8 mouse cellular contexts compared by ENCODE assay signal in the genomic region with DNA sequence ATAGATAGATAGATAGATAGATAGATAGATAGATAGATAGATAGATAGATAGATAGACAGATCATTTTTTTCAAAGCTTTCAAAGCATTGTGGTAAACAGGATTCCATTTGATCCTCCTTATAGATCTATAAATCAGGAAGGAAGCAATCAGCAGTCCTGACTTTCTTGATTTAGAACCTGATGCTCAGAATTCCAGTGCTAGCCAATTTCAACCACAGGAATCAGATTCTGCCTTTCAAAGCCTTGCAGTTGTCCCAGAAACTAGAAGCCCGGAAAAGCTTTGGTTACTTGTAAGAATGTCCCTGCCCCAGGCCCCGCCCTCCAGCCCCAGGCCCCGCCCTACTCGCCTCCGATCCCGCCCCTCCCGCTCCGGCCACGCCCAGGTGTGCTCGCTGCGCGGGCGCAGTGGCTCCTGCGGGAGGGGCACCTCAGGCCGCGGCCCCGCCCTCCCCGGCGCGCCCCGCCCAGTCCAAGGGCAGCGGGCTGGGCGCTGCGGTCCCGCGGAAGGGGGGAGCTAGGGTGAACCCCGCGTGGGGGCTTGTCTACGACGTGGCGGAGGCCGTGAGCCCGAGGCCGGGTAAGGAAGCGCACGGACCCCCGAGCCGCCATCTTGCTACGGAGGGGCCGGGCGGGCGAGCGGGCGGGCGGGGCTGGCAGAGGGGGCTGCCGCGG. TPM values are rescaled to one million over a fixed set of nuclear protein-coding genes. Genes with fewer than 3 reads are reported as not detected.
DNase-seq lines count a peak whose midpoint lies in the region; ATAC-seq and TF ChIP-seq lines count a peak whose summit lies in the region.

A gene (plus strand): TSS at position 398 of the 673 bp plus-strand sequence.

- TF ChIP-seq EP300 in lung, postnatal 0 days (IDR thresholded peaks at IDR 0.05): no peak

- H3K27me3 ChIP-seq in hindbrain, embryonic 11.5 days (ENCODE audit: control insufficient read depth, insufficient read depth, low read length): no peaks in the 10 kb centered on the region
- H3K27me3 ChIP-seq in lung, postnatal 0 days (replicated peaks; ENCODE audit: insufficient read depth, low read length): no peaks in the 10 kb centered on the region

- H3K4me3 ChIP-seq in hindbrain, embryonic 11.5 days (ENCODE audit: low read depth, low read length): peak within 1 kb of the TSS; percentile 77
- peak within 1 kb of the TSS; percentile 71 for H3K4me3 ChIP-seq in lung, postnatal 0 days (ENCODE audit: low read depth, low read length)

- peak within 1 kb of the TSS; percentile 64 for H3K4me2 ChIP-seq in hindbrain, embryonic 11.5 days (replicated peaks; ENCODE audit: low read depth, low read length)
- peak within 1 kb of the TSS; percentile 61 for H3K4me2 ChIP-seq in lung, postnatal 0 days (replicated peaks; ENCODE audit: low read depth, low read length)

- H3K27ac ChIP-seq in hindbrain, embryonic 11.5 days (ENCODE audit: low read depth, low read length): peak within 1 kb of the TSS; percentile 56; the same call in 1 of the 2 replicates
- H3K27ac ChIP-seq in lung, postnatal 0 days (ENCODE audit: low read length): peak within 1 kb of the TSS; percentile 68

- peak; percentile 98 for DNase-seq in NIH3T3 (ENCODE audit: low read depth)
- DNase-seq in cerebellum, postnatal 10 days: peak; percentile 96 to 97
- peak; percentile 66 to 85 for DNase-seq in frontal cortex, postnatal 10 days (ENCODE audit: low spot score in 2 of 2)
- peak; percentile 91 for DNase-seq in hindbrain, embryonic 11.5 days (ENCODE audit: low spot score)
- DNase-seq in layer of hippocampus, postnatal 10 days (ENCODE audit: low spot score in 2 of 2): peak; percentile 85 to 89
- peak; percentile 93 for DNase-seq in lung, postnatal 0 days (ENCODE audit: low spot score)
- DNase-seq in ovary, postnatal 10 days (ENCODE audit: low spot score): peak; percentile 72
- DNase-seq in thymus, postnatal 10 days (ENCODE audit: low spot score in 2 of 2): peak; percentile 76 to 90

- no peak for TF ChIP-seq CTCF in lung, postnatal 0 days (IDR thresholded peaks at IDR 0.05)

- peak within 1 kb of the TSS; percentile 77 for H3K9ac ChIP-seq in hindbrain, embryonic 11.5 days (ENCODE audit: low read depth, low read length)
- H3K9ac ChIP-seq in lung, postnatal 0 days (replicated peaks; ENCODE audit: low read depth): peak within 1 kb of the TSS; percentile 79

- H3K9me3 ChIP-seq in hindbrain, embryonic 11.5 days (ENCODE audit: control insufficient read depth, low read length): no peaks in the 10 kb centered on the region
- H3K9me3 ChIP-seq in lung, postnatal 0 days (ENCODE audit: low read length): no peaks in the 10 kb centered on the region

- H3K4me1 ChIP-seq in hindbrain, embryonic 11.5 days (replicated peaks; ENCODE audit: control insufficient read depth, insufficient read depth, low read length): no peaks in the 10 kb centered on the region; the same call in 1 of the 2 replicates
- H3K4me1 ChIP-seq in lung, postnatal 0 days (ENCODE audit: insufficient read depth, low read depth, low read length): peaks cover 3% of the 10 kb centered on the region; the same call in 1 of the 2 replicates

- ATAC-seq in hindbrain, embryonic 11.5 days (ENCODE audit: low FRiP score): peak; percentile 93
- peak; percentile 98 for ATAC-seq in lung, postnatal 0 days

- H3K36me3 ChIP-seq in hindbrain, embryonic 11.5 days (ENCODE audit: control insufficient read depth, insufficient read depth, low read length): no peaks in the 10 kb centered on the region
- no peaks in the 10 kb centered on the region for H3K36me3 ChIP-seq in lung, postnatal 0 days (ENCODE audit: insufficient read depth, low read length)

- under 1% methylated on average over 38 of the region's 47 CpGs for WGBS in hindbrain, embryonic 11.5 days
- 1% methylated on average over 17 of the region's 47 CpGs for WGBS in lung, postnatal 0 days

RNA-seq across cellular contexts. Expression of the gene that starts here (rescaled TPM):
- 177 and 201 TPM in 2 replicates for polyA plus RNA-seq in hindbrain, embryonic 11.5 days (2014; fragmentation: Nextera tagmentation; extraction: Ambion mirVana)
- total RNA-seq in layer of hippocampus, postnatal 10 days (2021): 10 to 100 TPM; 33.6 to 36.7 TPM
- polyA plus RNA-seq in lung, postnatal 0 days (2015; fragmentation: Nextera tagmentation; extraction: Ambion mirVana): 99.9 and 101 TPM in 2 replicates

Comparison
In these comparisons a context has a peak if more than half of its experiments do, and no peak if none do; other contexts are left out.
1. Peak in every context shown above with its lines: DNase-seq, ATAC-seq, H3K4me3 ChIP-seq and H3K27ac ChIP-seq.